Mouse (Mus musculus) testis, adult 2 months (tissue): Measurements from ENCODE around the gene 2610042L04Rik.
"Not testable (repeated sequence)": the region's sequence is repeated elsewhere in the genome, so short reads cannot be mapped to it uniquely, and the experiment has no call there.

Source experiments
- CTCF ChIP-seq: fragments of 200-500 bp; IDR thresholded peaks from 2 replicates; pipeline ENCODE4 v1.5.1; 2012; ENCODE audit warnings: low read depth, mild to moderate bottlenecking, inconsistent platforms, low read length, moderate library complexity; ENCODE audit not compliant: control insufficient read depth, insufficient read depth, insufficient replicate concordance
- POLR2A ChIP-seq: fragments of 200-500 bp; IDR thresholded peaks from 2 replicates; pipeline ENCODE4 v1.6.1; 2012; ENCODE audit warnings: low read depth, mild to moderate bottlenecking, inconsistent platforms, low read length, moderate library complexity; ENCODE audit not compliant: control insufficient read depth

DNA sequence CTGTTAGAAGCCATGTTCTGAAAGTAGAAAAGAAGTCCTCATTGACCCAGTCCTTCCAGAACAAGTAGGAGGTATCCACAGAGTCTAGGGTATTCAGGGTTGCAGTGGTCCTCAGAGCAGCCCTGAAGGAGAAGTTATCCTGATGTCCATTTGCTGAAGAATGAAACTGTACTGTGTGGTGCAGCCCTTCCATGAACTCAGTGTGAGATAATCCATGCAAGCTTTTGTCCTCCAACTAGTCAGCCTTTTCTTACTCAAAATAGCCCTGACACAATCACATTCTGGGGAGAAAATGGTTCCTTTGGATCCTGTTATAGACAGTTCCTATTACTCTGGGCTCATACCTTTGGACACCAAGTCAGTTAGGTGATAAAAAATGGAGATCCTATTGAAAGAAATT lies 69.3 kb downstream of the 2610042L04Rik start:
- TF ChIP-seq POLR2A, CTCF: not testable (repeated sequence)
